Mouse (Mus musculus) liver, embryonic 11.5 days (tissue): ENCODE data around the gene Impdh1. TPM values are rescaled to one million over a fixed set of nuclear protein-coding genes. Genes with fewer than 3 reads are reported as not detected.

Source experiments
- ATAC-seq: fragments of 200-750 bp; cut with Nextera tagmentation; replicated peaks from 2 replicates; pipeline ENCODE4 v1.8.0; 2017; ENCODE audit warnings: moderate number of reproducible peaks, mild to moderate bottlenecking, moderate TSS enrichment, moderate library complexity; ENCODE audit not compliant: low FRiP score
- DNase-seq: peaks from one replicate; pipeline ENCODE4 v3.0.0-alpha.2; 2017; ENCODE audit warnings: low spot score
- H3K27ac ChIP-seq: fragments of 300-500 bp; sonication (generic); 2 replicates; pipeline ENCODE4 v1.5.1; 2014; ENCODE audit warnings: mild to moderate bottlenecking, low read depth, low read length, control low read depth
- H3K27me3 ChIP-seq: fragments of 300-500 bp; sonication (generic); replicated peaks from 2 replicates; pipeline ENCODE4 v1.6.1; 2014; ENCODE audit warnings: low read length, mixed read lengths; ENCODE audit not compliant: control insufficient read depth, insufficient read depth
- H3K36me3 ChIP-seq: fragments of 300-500 bp; sonication (generic); 2 replicates; pipeline ENCODE4 v1.6.1; 2014; ENCODE audit warnings: mild to moderate bottlenecking, low read length, moderate library complexity, mixed read lengths; ENCODE audit not compliant: control insufficient read depth, insufficient read depth
- H3K4me1 ChIP-seq: fragments of 300-500 bp; sonication (generic); replicated peaks from 2 replicates; pipeline ENCODE4 v1.6.1; 2014; ENCODE audit warnings: low read length, mixed read lengths; ENCODE audit not compliant: control insufficient read depth, insufficient read depth
- H3K4me2 ChIP-seq: fragments of 300-500 bp; sonication (generic); 2 replicates; pipeline ENCODE4 v1.6.1; 2014; ENCODE audit warnings: mild to moderate bottlenecking, control low read depth, moderate library complexity
- H3K4me3 ChIP-seq: fragments of 300-500 bp; sonication (generic); 2 replicates; pipeline ENCODE4 v1.5.1; 2014; ENCODE audit warnings: low read depth, low read length, control low read depth
- H3K9ac ChIP-seq: fragments of 300-500 bp; sonication (generic); 2 replicates; pipeline ENCODE4 v1.6.1; 2014; ENCODE audit warnings: low read depth, low read length, control low read depth
- H3K9me3 ChIP-seq: fragments of 300-500 bp; sonication (generic); 2 replicates; pipeline ENCODE4 v1.6.1; 2016; ENCODE audit warnings: low read length, inconsistent platforms, mixed read lengths; ENCODE audit not compliant: control insufficient read depth
- WGBS: fragments of 180-500 bp; shearing (Covaris S2); extraction: QIAGEN DNeasy Blood & Tissue Kit; methylation state at CpG from one replicate; pipeline ENCODE4 v1.1.7; 2014; 5-methylcytosine and 5-hydroxymethylcytosine counted together
- polyA plus RNA-seq: library from polyadenylated mRNA; unstranded; fragments of >200 nt; fragmentation: Nextera tagmentation; extraction: Ambion mirVana; gene quantifications from 2 replicates; pipeline ENCODE4 v1.2.1, GENCODE M21; 2014

Gene Impdh1
- polyA plus RNA-seq, 1 experiment from 2014 or later, result 26.7 TPM

- DNase-seq, result peak; percentile 24
Observed at GRCm38 (mm10) chr6:29187936-29188335, 28.2 kb downstream of the Impdh1 start.

DNA sequence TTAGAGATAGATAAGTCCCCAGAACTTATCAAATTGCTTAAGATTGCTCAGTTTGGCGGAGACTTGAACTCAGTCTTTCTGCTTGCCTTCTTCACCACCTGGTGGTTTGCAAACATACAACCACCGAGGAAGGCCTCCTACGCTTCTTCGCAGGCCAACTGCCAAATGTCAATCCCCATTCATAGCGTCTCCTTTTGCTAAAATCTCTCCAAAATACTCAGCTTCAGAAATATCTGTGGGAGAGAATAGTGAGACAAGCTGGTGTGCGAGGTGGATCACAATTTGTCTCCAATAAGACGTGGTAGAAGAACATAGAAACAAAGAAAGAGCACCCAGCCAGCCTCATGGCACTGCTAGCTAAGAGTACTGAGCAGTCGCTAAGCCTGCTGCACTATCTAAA, 36.3 kb downstream of the Impdh1 start:
- Histone ChIP-seq H3K4me2 (peak overlapping the region; percentile 71), H3K27ac (no peak overlapping the region), H3K4me1 (no peaks in the 10 kb centered on the region; the same call in 1 of the 2 replicates), H3K9me3 (no peaks in the 10 kb centered on the region), H3K27me3 (peaks cover 73% of the 10 kb centered on the region), H3K36me3 (no peaks in the 10 kb centered on the region), H3K4me3 (peak overlapping the region; percentile 49; the same call in 1 of the 2 replicates), H3K9ac (no peak overlapping the region)
- DNase-seq (peak; percentile 29), ATAC-seq (no peak)
- 49% methylated on average over 8 of the region's 8 CpGs for WGBS

More at GRCm38 (mm10) chr6:29187936-29188335, 28.2 kb downstream of the Impdh1 start:
- Histone ChIP-seq H3K4me3 (no peak overlapping the region), H3K9ac (no peak overlapping the region), H3K27ac (no peak overlapping the region), H3K4me1 (no peaks in the 10 kb centered on the region), H3K27me3 (peaks cover 25% of the 10 kb centered on the region), H3K36me3 (no peaks in the 10 kb centered on the region), H3K9me3 (no peaks in the 10 kb centered on the region), H3K4me2 (no peak overlapping the region)
- no peak for ATAC-seq
- 46% methylated on average over 1 of the region's 1 CpGs for WGBS

DNA sequence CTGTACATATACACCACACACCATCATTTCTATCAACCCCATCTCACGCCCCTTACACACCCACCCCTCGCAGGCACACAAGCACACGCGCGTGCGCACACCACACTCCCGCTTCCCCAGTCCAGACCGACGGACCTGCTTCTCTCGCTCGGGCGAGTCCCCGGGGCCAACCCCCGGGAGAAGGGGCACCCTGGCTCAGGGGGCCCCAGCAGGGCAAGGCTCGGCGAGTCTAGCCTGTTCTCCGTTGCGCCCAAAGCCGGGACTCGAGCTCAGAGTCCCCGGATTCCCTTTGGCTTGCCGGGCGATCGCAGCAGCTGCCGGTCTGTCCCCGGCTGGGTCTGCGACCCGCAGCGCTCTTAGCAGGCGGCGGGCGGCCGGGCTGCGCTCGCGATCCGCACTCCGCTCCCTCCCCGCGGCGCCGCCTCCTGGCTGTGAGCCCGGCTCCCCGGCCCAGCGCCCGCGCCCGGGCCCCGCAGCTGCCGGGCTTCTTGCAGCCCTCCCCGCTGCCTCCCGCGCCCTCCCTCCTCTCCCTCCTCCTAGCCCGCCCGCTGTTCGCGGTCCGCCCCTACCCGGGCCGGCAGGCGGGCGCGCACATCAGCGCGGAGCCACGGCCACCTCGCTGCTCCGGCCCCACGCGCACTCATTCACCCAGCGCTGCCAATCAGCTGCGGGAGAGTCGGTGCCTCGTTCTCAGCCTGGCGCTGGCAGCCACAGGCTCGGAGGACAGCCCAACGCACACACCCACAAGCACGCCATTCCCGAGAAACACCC, 37.1 kb downstream of the Impdh1 start, which contains the start of gene Prrt4:
Gene Prrt4, minus strand, starts transcription at position 697 of the 771 bp plus-strand sequence.
- no peak within 1 kb of the TSS for H3K27ac ChIP-seq

DNA sequence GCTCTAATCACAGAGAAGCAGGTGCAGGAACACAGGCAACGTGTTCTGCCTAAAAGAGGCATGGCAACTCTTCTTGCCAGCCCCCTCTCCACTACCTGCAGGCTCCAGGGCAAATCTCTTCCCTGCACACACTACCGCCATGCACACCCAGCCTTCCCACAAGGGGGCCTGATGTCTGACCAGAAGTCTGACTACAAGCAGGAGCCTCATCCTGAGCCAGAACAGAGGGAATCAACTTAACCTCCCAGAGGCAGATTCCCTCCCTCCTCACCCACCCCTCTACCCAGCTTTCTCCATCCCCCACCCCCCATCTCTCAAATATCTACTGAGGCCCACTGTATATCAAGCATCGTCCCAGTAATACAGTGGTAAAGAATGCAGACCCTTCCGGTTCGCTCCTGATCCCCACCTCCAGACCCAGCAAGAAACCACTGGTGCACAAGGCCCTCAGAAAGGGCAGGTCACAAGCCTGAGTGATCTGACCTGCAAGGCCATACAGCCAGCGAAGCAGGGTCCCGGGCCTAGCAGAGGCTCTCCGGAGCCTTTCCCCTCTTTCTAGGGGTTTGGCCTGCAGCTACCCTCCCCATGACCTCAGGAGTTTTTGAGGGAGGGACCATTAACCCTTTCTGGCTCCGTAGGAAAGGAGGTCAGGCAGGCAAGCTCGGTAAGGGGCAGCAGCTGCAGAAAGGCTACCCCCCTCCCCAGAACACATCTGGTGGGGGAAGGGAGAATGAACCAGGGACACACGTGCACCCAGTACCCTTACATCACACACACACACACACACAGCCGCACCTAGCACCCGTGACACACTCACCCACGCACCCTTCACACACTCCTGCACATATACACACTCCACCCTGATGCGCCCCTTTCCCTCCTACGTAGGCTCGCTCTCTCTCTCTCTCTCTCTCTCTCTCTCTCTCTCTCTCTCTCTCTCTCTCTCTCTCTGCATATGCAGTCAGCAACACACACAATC, 38.0 kb downstream of the Impdh1 start:
- 0 out of 2 replicates have a peak, but pooled peaks have one; percentile 36 for ATAC-seq
- DNase-seq, result peak; percentile 32

More for the DNA sequence above, 37.1 kb downstream of the Impdh1 start, which contains the start of gene Prrt4:
- Histone ChIP-seq H3K4me1 (no peaks in the 10 kb centered on the region; the same call in 1 of the 2 replicates), H3K4me3 (peak within 1 kb of the TSS; percentile 49), H3K27me3 (peaks cover 81% of the 10 kb centered on the region), H3K36me3 (no peaks in the 10 kb centered on the region), H3K9me3 (no peaks in the 10 kb centered on the region), H3K9ac (peak within 1 kb of the TSS; percentile 45; the same call in 1 of the 2 replicates), H3K4me2 (peak within 1 kb of the TSS; percentile 71)
- DNase-seq (peak; percentile 60), ATAC-seq (no peak)
- WGBS, result 1% methylated on average over 72 of the region's 79 CpGs

GRCm38 (mm10) chr6:29175113-29175512, 41.1 kb downstream of the Impdh1 start:
- DNase-seq (peak; percentile 24), ATAC-seq (no peak)
- peaks cover 99% of the 10 kb centered on the region for H3K27me3 ChIP-seq
- H3K27ac ChIP-seq, result no peak overlapping the region
- peaks cover 6% of the 10 kb centered on the region; the same call in 1 of the 2 replicates for H3K4me1 ChIP-seq
- no peaks in the 10 kb centered on the region for H3K36me3 ChIP-seq
- H3K4me2 ChIP-seq, result no peak overlapping the region
- 69% methylated on average over 3 of the region's 3 CpGs for WGBS
- no peak overlapping the region for H3K9ac ChIP-seq
- H3K9me3 ChIP-seq, result no peaks in the 10 kb centered on the region
- H3K4me3 ChIP-seq, result no peak overlapping the region

More for the DNA sequence above, 38.0 kb downstream of the Impdh1 start:
- WGBS, result 13% methylated on average over 17 of the region's 17 CpGs
- no peak overlapping the region for H3K27ac ChIP-seq
- H3K9me3 ChIP-seq, result no peaks in the 10 kb centered on the region
- H3K9ac ChIP-seq, result no peak overlapping the region
- no peaks in the 10 kb centered on the region for H3K36me3 ChIP-seq
- H3K4me1 ChIP-seq, result no peaks in the 10 kb centered on the region; the same call in 1 of the 2 replicates
- peak overlapping the region; percentile 49 for H3K4me3 ChIP-seq
- H3K4me2 ChIP-seq, result peak overlapping the region; percentile 71
- H3K27me3 ChIP-seq, result peaks cover 90% of the 10 kb centered on the region

DNA sequence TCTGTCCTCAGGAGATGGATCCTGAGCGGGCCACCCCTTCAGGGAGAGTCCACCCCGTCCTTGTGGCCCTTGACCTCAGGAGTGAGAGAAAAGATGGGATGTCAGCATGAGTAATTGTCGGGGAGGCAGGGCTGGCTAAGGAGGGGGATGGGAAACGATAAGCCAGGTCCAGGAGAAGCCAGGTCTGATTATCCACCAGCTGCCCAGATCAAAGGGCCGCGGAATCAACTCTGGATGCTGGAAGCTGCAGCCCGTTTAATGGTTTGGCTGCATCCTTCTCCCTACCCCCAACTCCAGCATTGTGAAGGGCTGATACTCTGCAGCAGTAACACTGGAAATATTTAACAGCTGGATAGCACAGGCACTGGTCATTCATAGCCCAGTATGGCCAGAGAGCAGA, 41.8 kb downstream of the Impdh1 start:
- 26% methylated on average over 7 of the region's 7 CpGs for WGBS
- Histone ChIP-seq H3K36me3 (no peaks in the 10 kb centered on the region), H3K27ac (no peak overlapping the region), H3K4me3 (no peak overlapping the region), H3K4me1 (peaks cover 6% of the 10 kb centered on the region; the same call in 1 of the 2 replicates), H3K4me2 (no peak overlapping the region), H3K27me3 (peaks cover 99% of the 10 kb centered on the region), H3K9me3 (no peaks in the 10 kb centered on the region), H3K9ac (no peak overlapping the region)
- DNase-seq, result peak; percentile 28
- no peak for ATAC-seq

DNA sequence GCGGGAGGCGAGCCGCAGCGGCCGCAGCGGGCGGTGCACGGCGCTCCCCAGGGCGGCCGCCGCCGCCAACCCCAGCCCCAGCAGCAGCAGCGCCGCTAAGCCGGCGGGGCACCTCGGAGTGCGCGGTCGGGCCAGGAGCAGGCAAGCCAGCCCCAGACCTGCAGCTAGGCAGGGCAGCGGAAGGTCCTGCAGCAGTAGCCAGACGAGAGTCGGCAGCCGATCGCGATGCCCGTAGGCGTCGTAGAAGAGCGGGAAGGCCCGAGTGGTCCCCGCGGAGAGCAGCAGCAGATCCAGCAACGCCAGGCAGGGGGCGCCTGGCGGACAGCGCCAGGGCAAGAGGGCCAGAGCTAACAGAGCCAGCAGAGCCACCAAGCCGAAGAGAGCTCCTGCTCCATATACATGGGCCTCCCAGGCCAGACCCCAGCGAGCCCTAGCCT, 45.2 kb downstream of the Impdh1 start:
- DNase-seq, result peak; percentile 77
- Histone ChIP-seq H3K27ac (no peak overlapping the region), H3K9me3 (no peaks in the 10 kb centered on the region), H3K27me3 (peaks cover 83% of the 10 kb centered on the region), H3K4me1 (peaks cover 6% of the 10 kb centered on the region; the same call in 1 of the 2 replicates), H3K36me3 (no peaks in the 10 kb centered on the region), H3K4me2 (peak overlapping the region; percentile 88), H3K4me3 (peak overlapping the region; percentile 51), H3K9ac (peak overlapping the region; percentile 39; the same call in 1 of the 2 replicates)
- peak; percentile 62 for ATAC-seq
- under 1% methylated on average over 40 of the region's 40 CpGs for WGBS
